Comparison of ENCODE assay signal across 9 mouse cellular contexts in genomic region chr1:24699320-24699719, GRCm38 (mm10). TPM values are rescaled to one million over a fixed set of nuclear protein-coding genes. Genes with fewer than 3 reads are reported as not detected.
A peak's percentile ranks its signal among the peaks of the same experiment; 100 is the strongest.
DNase-seq lines count a peak whose midpoint lies in the region; ATAC-seq and TF ChIP-seq lines count a peak whose summit lies in the region.
"Had no signal": no experiment of that assay in that cellular context is flagged by ENCODE, and none has a peak within 500 bp of the region (broad histone marks: within the 10 kb centered on the region; RNA-seq: fewer than 3 reads in every experiment).

No protein-coding gene starts in this region.

- H3K36me3 ChIP-seq in kidney, postnatal 0 days (ENCODE audit: insufficient read depth, low read length): no peaks in the 10 kb centered on the region

- H3K27ac ChIP-seq in layer of hippocampus, adult 2 months: peak overlapping the region; percentile 7; the same call in 1 of the 2 replicates
- no peak overlapping the region for H3K27ac ChIP-seq in kidney, postnatal 0 days

- H3K4me3 ChIP-seq in layer of hippocampus, adult 2 months: no peak overlapping the region
- H3K4me3 ChIP-seq in kidney, postnatal 0 days (replicated peaks; ENCODE audit: low read depth, low read length): no peak overlapping the region
- H3K4me3 ChIP-seq: myocyte had no signal

- no peak overlapping the region for H3K9ac ChIP-seq in kidney, postnatal 0 days (ENCODE audit: low read depth, low read length)

- no peaks in the 10 kb centered on the region for H3K4me1 ChIP-seq in kidney, postnatal 0 days (replicated peaks; ENCODE audit: insufficient read depth, low read length)

- TF ChIP-seq CTCF in layer of hippocampus, adult 2 months (conservative IDR thresholded peaks at IDR 0.05): no peak
- TF ChIP-seq CTCF in kidney, postnatal 0 days (IDR thresholded peaks at IDR 0.05; ENCODE audit: low read depth): no peak

- no peak for DNase-seq in layer of hippocampus, adult 2 months (ENCODE audit: low spot score in 2 of 2)
- DNase-seq in layer of hippocampus, postnatal 36 days: no peak
- DNase-seq in heart, adult 9 months (ENCODE audit: low spot score in 2 of 2): peak; percentile 41 to 49
- peak; percentile 79 for DNase-seq in kidney, postnatal 0 days (ENCODE audit: low spot score)
- DNase-seq in lung, postnatal 4 days: peak; percentile 43 to 45
- DNase-seq in B cell, adult 2 months: no peak
- no peak for DNase-seq in frontal cortex, postnatal 14 days (ENCODE audit: low spot score in 2 of 2)
- no peak for DNase-seq in ovary, postnatal 14 days (ENCODE audit: low spot score)

- no peaks in the 10 kb centered on the region for H3K9me3 ChIP-seq in kidney, postnatal 0 days (replicated peaks; ENCODE audit: low read length)

- H3K27me3 ChIP-seq in kidney, postnatal 0 days (ENCODE audit: insufficient read depth, low read length): no peaks in the 10 kb centered on the region

- 21% methylated on average over 9 of the region's 9 CpGs for WGBS in kidney, postnatal 0 days

- ATAC-seq in kidney, postnatal 0 days (replicated peaks; ENCODE audit: low FRiP score, low read depth): peak; percentile 83

- no peak overlapping the region for H3K4me2 ChIP-seq in kidney, postnatal 0 days (ENCODE audit: low read length)

RNA-seq across cellular contexts. Expression of gene Lmbrd1, which starts 20.9 kb away (rescaled TPM):
- 100 to 1,000 TPM; 101 to 102 TPM for total RNA-seq in layer of hippocampus, adult 2 months (2021)
- 100 to 1,000 TPM in 1 of 2 experiments, 10 to 100 TPM in 1; 99.1 to 103 TPM for total RNA-seq in layer of hippocampus, postnatal 36 days (2021)
- 43.2 and 44.0 TPM in 2 replicates for polyA plus RNA-seq in kidney, postnatal 0 days (2015; fragmentation: Nextera tagmentation; extraction: Ambion mirVana)

Comparison
In these comparisons a context has a peak if more than half of its experiments do, and no peak if none do; other contexts are left out.
1. DNase-seq: peak in heart, adult 9 months (2 of 2), kidney, postnatal 0 days (single experiment) and lung, postnatal 4 days (2 of 2); none in layer of hippocampus, adult 2 months (0 of 2), layer of hippocampus, postnatal 36 days (0 of 2), B cell, adult 2 months (0 of 2), frontal cortex, postnatal 14 days (0 of 2) and ovary, postnatal 14 days (single experiment).